Mouse (Mus musculus): ENCODE measurements around the gene Zpbp. TPM values are rescaled to one million over a fixed set of nuclear protein-coding genes. Genes with fewer than 3 reads are reported as not detected.

Zpbp gene
- polyA plus RNA-seq, 1 experiment from 2014 or later = 0.72 TPM

DNA sequence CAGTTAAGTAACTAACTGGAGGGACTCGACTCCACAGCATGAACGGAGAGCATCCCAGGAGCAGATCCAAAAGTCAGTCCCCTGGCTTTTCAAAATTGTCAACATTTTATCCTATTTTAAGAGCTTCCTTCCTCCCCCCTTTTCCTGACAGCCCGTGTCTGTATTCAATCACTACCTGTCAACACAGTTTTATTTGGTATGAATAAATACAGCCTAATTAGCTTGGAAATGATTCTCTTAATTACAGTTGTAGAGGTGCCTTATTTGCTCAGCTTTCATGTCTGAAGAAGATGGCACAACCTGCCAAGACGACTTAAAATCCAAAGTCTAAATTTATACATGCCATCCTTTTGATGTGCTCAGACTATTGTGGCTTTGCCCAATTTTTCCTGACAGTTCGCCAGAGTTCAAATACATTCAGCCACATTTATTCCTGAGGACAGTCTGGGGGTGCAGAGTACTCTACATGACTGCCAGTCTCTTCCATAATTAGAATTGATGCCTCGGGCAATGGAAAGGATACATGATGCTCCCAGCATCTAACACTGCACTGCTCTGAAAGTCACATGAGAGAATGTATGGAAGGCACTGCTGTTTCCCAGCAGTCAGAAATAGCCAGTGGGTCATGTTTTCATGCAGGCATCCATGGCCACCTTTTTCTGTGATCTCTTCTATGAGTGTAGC lies 219.4 kb downstream of the Zpbp start:
- H3K27me3 ChIP-seq (ENCODE audit: control insufficient read depth, insufficient read depth, low read length) = no peaks in the 10 kb centered on the region
- no peaks in the 10 kb centered on the region for H3K36me3 ChIP-seq (ENCODE audit: control insufficient read depth, insufficient read depth, low read length)
- H3K27ac ChIP-seq (ENCODE audit: low read length) = no peak overlapping the region
- ATAC-seq (ENCODE audit: insufficient read depth, low FRiP score) = no peak
- no peak overlapping the region for H3K4me3 ChIP-seq (replicated peaks; ENCODE audit: low read length)
- H3K9ac ChIP-seq (ENCODE audit: low read length) = no peak overlapping the region
- no peak overlapping the region for H3K4me2 ChIP-seq (ENCODE audit: low read depth, low read length)
- H3K4me1 ChIP-seq (ENCODE audit: control insufficient read depth, insufficient read depth, low read length) = no peaks in the 10 kb centered on the region
- no peaks in the 10 kb centered on the region for H3K9me3 ChIP-seq (replicated peaks; ENCODE audit: control insufficient read depth, low read length)
- 55% methylated on average over 6 of the region's 6 CpGs for WGBS

DNA sequence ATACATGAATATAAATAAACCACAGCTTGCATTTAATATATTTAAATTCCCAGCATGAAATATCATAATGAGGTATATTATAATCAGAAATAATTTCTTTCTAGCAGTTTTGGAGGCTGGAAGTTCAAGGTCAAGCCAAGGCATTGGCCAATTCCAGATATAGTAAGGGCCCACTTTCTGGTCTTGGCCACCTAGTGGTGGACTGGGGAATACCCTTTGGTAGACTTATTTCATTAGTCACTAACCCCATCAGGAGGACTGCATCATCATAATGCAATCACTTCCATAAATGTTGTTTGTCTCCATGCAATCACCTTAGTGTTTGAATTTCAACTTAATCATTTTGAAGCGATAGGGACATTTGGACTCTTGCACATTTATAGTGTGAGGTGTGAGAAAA lies 222.9 kb downstream of the Zpbp start:
- H3K36me3 ChIP-seq (ENCODE audit: control insufficient read depth, insufficient read depth, low read length) = no peaks in the 10 kb centered on the region
- no peak for ATAC-seq (ENCODE audit: insufficient read depth, low FRiP score)
- no peak overlapping the region for H3K4me2 ChIP-seq (ENCODE audit: low read depth, low read length)
- H3K9me3 ChIP-seq (replicated peaks; ENCODE audit: control insufficient read depth, low read length) = no peaks in the 10 kb centered on the region
- H3K27ac ChIP-seq (ENCODE audit: low read length) = no peak overlapping the region
- no peaks in the 10 kb centered on the region for H3K4me1 ChIP-seq (ENCODE audit: control insufficient read depth, insufficient read depth, low read length)
- H3K4me3 ChIP-seq (replicated peaks; ENCODE audit: low read length) = no peak overlapping the region
- H3K27me3 ChIP-seq (ENCODE audit: control insufficient read depth, insufficient read depth, low read length) = no peaks in the 10 kb centered on the region
- 78% methylated on average over 1 of the region's 1 CpGs for WGBS
- no peak overlapping the region for H3K9ac ChIP-seq (ENCODE audit: low read length)

Other genes starting within 250 kb of the Zpbp start
- 0.30 and 0.67 TPM in 2 replicates for gene Spata48, start 314 bp downstream of the Zpbp start, polyA plus RNA-seq (2015; fragmentation: Nextera tagmentation; extraction: Ambion mirVana)
- gene 4930512M02Rik, start 165.4 kb upstream of the Zpbp start, polyA plus RNA-seq (2015; fragmentation: Nextera tagmentation; extraction: Ambion mirVana) = not detected in 2 replicates
- gene Ikzf1, start 222.6 kb upstream of the Zpbp start, polyA plus RNA-seq (2015; fragmentation: Nextera tagmentation; extraction: Ambion mirVana) = 3.5 and 3.8 TPM in 2 replicates

Data from stomach, embryonic 16.5 days (tissue).